Mouse (Mus musculus): ENCODE results near the gene Gng7. TPM values are rescaled to one million over a fixed set of nuclear protein-coding genes. Genes with fewer than 3 reads are reported as not detected.

Gene Gng7
- total and polyA plus RNA-seq, 2 experiments from 2014 or later = 0.11 to 0.64 TPM

DNA sequence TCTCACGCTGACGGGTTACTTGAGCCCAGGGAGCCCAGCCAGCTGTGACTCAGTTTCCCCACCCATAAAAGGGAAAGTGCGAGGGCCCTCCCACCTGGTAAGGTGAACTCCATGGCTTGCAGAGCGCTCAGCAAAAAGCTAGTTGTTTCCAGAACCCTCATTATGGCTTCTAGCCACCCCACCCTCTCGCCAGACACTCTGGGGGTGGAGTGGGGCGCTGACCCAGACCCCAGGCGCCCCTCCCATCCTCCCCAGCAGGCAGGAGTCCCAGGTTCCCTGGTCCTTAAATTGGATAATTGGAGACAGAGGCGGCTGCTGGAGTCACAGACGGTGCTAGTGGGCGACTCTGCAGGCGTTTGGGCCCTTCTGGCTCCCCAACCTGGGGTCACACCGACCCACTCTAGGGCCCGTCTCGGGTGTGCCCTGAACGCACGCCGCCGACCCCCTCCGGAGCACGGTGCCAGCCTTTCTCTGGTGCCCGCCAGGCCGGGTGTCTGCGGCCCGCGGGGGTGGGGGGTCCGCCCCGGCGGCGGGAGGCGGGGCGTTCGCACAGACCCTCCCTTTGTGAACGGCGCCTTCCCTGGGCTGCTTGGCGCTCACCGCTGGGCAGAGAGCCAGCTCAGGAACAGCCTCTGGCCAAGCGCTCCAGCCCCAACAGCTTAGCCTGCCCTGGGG lies 78.5 kb downstream of the Gng7 start:
- H3K9me3 ChIP-seq (replicated peaks; ENCODE audit: control insufficient read depth, low read length) = no peaks in the 10 kb centered on the region
- 3% methylated on average over 37 of the region's 37 CpGs for WGBS

DNA sequence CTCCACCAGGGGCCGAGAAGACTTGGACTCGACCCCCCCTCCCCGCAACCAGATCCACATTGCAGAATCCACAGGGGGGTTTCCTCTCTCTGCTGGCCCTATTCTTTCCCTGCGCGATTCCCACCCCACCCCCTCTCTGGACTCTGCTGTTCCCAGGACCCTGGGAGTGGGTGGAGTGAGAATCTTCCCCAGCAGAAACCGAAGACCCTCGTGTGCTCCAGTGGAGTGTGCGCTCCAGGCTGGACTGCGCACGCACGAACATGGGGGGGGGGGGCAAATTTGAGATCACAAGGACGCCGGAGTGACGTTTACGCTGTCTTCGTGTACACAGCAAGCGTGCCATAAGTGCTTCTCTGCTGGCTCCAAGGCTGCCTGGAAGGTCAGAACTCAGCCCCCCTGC lies 79.0 kb downstream of the Gng7 start:
- no peaks in the 10 kb centered on the region for H3K36me3 ChIP-seq (replicated peaks; ENCODE audit: control insufficient read depth, insufficient read depth, low read length)
- H3K9ac ChIP-seq (replicated peaks; ENCODE audit: low read depth, low read length) = no peak overlapping the region
- H3K27me3 ChIP-seq (ENCODE audit: control insufficient read depth, insufficient read depth, low read length) = no peaks in the 10 kb centered on the region
- ATAC-seq (ENCODE audit: insufficient read depth, low read depth) = no peak
- H3K4me3 ChIP-seq (ENCODE audit: low read depth, low read length) = no peak overlapping the region
- H3K9me3 ChIP-seq (replicated peaks; ENCODE audit: control insufficient read depth, low read length) = no peaks in the 10 kb centered on the region
- 13% methylated on average over 17 of the region's 17 CpGs for WGBS
- peaks cover 76% of the 10 kb centered on the region for H3K4me1 ChIP-seq (ENCODE audit: control insufficient read depth, insufficient read depth)
- H3K4me2 ChIP-seq (ENCODE audit: low read depth, low read length) = peak overlapping the region; percentile 72
- no peak for TF ChIP-seq CTCF (IDR thresholded peaks at IDR 0.05; ENCODE audit: low read depth)
- TF ChIP-seq EP300 (IDR thresholded peaks at IDR 0.05; ENCODE audit: low read depth) = no peak
- no peak for DNase-seq (ENCODE audit: low spot score)
- H3K27ac ChIP-seq (ENCODE audit: low read depth) = 0 out of 2 replicates have a peak overlapping the region, but pooled peaks have one; percentile 40

More for the DNA sequence above, 78.5 kb downstream of the Gng7 start:
- DNase-seq (ENCODE audit: low spot score) (peak; percentile 51), ATAC-seq (ENCODE audit: insufficient read depth, low read depth) (no peak)
- Histone ChIP-seq H3K4me3 (ENCODE audit: low read depth, low read length) (peak overlapping the region; percentile 43), H3K4me2 (ENCODE audit: low read depth, low read length) (peak overlapping the region; percentile 72), H3K27ac (ENCODE audit: low read depth) (0 out of 2 replicates have a peak overlapping the region, but pooled peaks have one; percentile 40), H3K9ac (replicated peaks; ENCODE audit: low read depth, low read length) (peak overlapping the region; percentile 52; the same call in 1 of the 2 replicates), H3K4me1 (ENCODE audit: control insufficient read depth, insufficient read depth) (peaks cover 82% of the 10 kb centered on the region), H3K36me3 (replicated peaks; ENCODE audit: control insufficient read depth, insufficient read depth, low read length) (no peaks in the 10 kb centered on the region), H3K27me3 (ENCODE audit: control insufficient read depth, insufficient read depth, low read length) (no peaks in the 10 kb centered on the region)
- TF ChIP-seq CTCF (IDR thresholded peaks at IDR 0.05; ENCODE audit: low read depth) = no peak
- TF ChIP-seq EP300 (IDR thresholded peaks at IDR 0.05; ENCODE audit: low read depth) = no peak

GRCm38 (mm10) chr10:80935241-80935640 lies 79.5 kb downstream of the Gng7 start:
- ATAC-seq (ENCODE audit: insufficient read depth, low read depth) (no peak), DNase-seq (ENCODE audit: low spot score) (no peak)
- Histone ChIP-seq H3K4me1 (ENCODE audit: control insufficient read depth, insufficient read depth) (peaks cover 72% of the 10 kb centered on the region), H3K4me3 (ENCODE audit: low read depth, low read length) (no peak overlapping the region), H3K27me3 (ENCODE audit: control insufficient read depth, insufficient read depth, low read length) (no peaks in the 10 kb centered on the region), H3K4me2 (ENCODE audit: low read depth, low read length) (peak overlapping the region; percentile 72; the same call in 1 of the 2 replicates), H3K27ac (ENCODE audit: low read depth) (no peak overlapping the region), H3K9me3 (replicated peaks; ENCODE audit: control insufficient read depth, low read length) (no peaks in the 10 kb centered on the region), H3K9ac (replicated peaks; ENCODE audit: low read depth, low read length) (no peak overlapping the region), H3K36me3 (replicated peaks; ENCODE audit: control insufficient read depth, insufficient read depth, low read length) (no peaks in the 10 kb centered on the region)
- TF ChIP-seq EP300 (IDR thresholded peaks at IDR 0.05; ENCODE audit: low read depth) (no peak), CTCF (IDR thresholded peaks at IDR 0.05; ENCODE audit: low read depth) (no peak)
- WGBS = 41% methylated on average over 3 of the region's 3 CpGs

DNA sequence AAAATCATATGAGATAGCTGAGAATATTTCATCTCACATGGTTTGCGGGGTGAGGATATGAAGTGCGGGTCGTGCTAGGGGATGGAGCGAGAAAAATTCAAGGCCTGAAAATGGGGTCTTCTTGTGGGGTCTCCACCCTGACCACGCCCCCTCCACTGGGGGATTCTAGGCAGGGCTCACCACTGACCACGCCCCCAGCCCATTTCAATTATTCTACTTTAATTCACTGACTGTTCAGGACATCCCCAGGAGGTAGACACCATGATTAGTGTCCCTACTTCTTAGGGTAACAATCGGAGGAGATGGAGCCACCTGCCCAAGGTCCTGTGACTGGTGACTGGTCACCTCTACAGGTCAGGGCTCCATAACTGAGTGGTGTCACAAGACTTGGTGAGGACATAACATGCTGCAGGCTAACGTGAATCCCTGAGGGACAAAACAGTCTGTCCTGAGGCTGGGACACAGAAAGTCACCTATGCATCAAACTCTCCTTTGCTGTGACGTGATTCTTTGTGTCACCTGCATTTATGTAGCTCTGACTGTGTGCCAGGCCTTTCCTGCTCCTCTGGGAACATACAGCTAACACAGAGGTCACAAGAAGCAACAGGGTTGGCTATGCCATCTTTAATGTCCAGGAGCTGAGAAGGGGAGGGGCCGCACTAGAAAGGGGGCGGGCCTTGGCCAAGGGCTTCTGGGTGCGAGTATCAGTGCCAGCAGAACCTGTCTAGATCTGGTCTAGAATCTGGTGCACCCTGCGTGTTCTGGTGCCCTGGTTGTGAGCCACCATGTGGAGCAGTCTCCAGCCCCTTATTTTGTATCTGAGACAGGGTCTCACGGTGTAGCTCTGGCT lies 80.4 kb downstream of the Gng7 start:
- H3K9ac ChIP-seq (replicated peaks; ENCODE audit: low read depth, low read length) = no peak overlapping the region
- H3K4me2 ChIP-seq (ENCODE audit: low read depth, low read length) = no peak overlapping the region
- H3K9me3 ChIP-seq (replicated peaks; ENCODE audit: control insufficient read depth, low read length) = no peaks in the 10 kb centered on the region
- H3K36me3 ChIP-seq (replicated peaks; ENCODE audit: control insufficient read depth, insufficient read depth, low read length) = no peaks in the 10 kb centered on the region
- WGBS = 63% methylated on average over 14 of the region's 14 CpGs
- no peak overlapping the region for H3K27ac ChIP-seq (ENCODE audit: low read depth)
- H3K27me3 ChIP-seq (ENCODE audit: control insufficient read depth, insufficient read depth, low read length) = no peaks in the 10 kb centered on the region
- DNase-seq (ENCODE audit: low spot score) (no peak), ATAC-seq (ENCODE audit: insufficient read depth, low read depth) (no peak)
- H3K4me1 ChIP-seq (ENCODE audit: control insufficient read depth, insufficient read depth) = peaks cover 65% of the 10 kb centered on the region
- TF ChIP-seq CTCF (IDR thresholded peaks at IDR 0.05; ENCODE audit: low read depth) (no peak), EP300 (IDR thresholded peaks at IDR 0.05; ENCODE audit: low read depth) (no peak)
- H3K4me3 ChIP-seq (ENCODE audit: low read depth, low read length) = no peak overlapping the region

GRCm38 (mm10) chr10:80933421-80933979 lies 81.2 kb downstream of the Gng7 start:
- Histone ChIP-seq H3K27ac (ENCODE audit: low read depth) (no peak overlapping the region), H3K27me3 (ENCODE audit: control insufficient read depth, insufficient read depth, low read length) (no peaks in the 10 kb centered on the region), H3K4me2 (ENCODE audit: low read depth, low read length) (peak overlapping the region; percentile 76), H3K4me1 (ENCODE audit: control insufficient read depth, insufficient read depth) (peaks cover 62% of the 10 kb centered on the region), H3K36me3 (replicated peaks; ENCODE audit: control insufficient read depth, insufficient read depth, low read length) (no peaks in the 10 kb centered on the region), H3K9ac (replicated peaks; ENCODE audit: low read depth, low read length) (no peak overlapping the region), H3K9me3 (replicated peaks; ENCODE audit: control insufficient read depth, low read length) (no peaks in the 10 kb centered on the region), H3K4me3 (ENCODE audit: low read depth, low read length) (peak overlapping the region; percentile 66; the same call in 1 of the 2 replicates)
- DNase-seq (ENCODE audit: low spot score) = no peak
- 6% methylated on average over 21 of the region's 21 CpGs for WGBS
- ATAC-seq (ENCODE audit: insufficient read depth, low read depth) = no peak
- TF ChIP-seq CTCF (IDR thresholded peaks at IDR 0.05; ENCODE audit: low read depth) = no peak
- no peak for TF ChIP-seq EP300 (IDR thresholded peaks at IDR 0.05; ENCODE audit: low read depth)
